Mouse (Mus musculus) mouse embryonic stem cell (cell line): ENCODE data around the gene Ttc21a.

ENCODE experiments used
- in situ Hi-C, 2 experiments: fragments of 300-500 bp; cut with MboI; formaldehyde crosslinking; loops; 1 replicate in 1 of 2; 3 replicates in 1 of 2; pipeline ENCODE4 v1.14.3; 2019 to 2020; ENCODE audit warnings: low sequenced_read_pairs in 2 of 2, low pct_unique_long_range_greater_than_20kb in 1 of 2, mixed read lengths in 1 of 2; ENCODE audit not compliant: unreplicated experiment in 1 of 2

Ttc21a gene

GRCm38 (mm10) chr9:119937005-119937773 lies at the start of gene Ttc21a, which contains the start of gene Gorasp1:
TSS of gene Ttc21a (plus strand) at chr9:119937606.
TSS of gene Gorasp1 (minus strand) at chr9:119937565.
- in situ Hi-C loops = no loop called here

GRCm38 (mm10) chr9:119888843-119889246 lies 48.6 kb upstream of the Ttc21a start:
- in situ Hi-C loops = loop anchor here in 1 of 2 experiments (10.0 kb wide), 1 partner anchor 54 kb away; no protein-coding TSS in a partner anchor

- in situ Hi-C loops = loop anchor here in 1 of 2 experiments (10.0 kb wide), 1 partner anchor 55 kb away; no protein-coding TSS in a partner anchor
Observed at GRCm38 (mm10) chr9:119889446-119889845, 48.0 kb upstream of the Ttc21a start.

DNA sequence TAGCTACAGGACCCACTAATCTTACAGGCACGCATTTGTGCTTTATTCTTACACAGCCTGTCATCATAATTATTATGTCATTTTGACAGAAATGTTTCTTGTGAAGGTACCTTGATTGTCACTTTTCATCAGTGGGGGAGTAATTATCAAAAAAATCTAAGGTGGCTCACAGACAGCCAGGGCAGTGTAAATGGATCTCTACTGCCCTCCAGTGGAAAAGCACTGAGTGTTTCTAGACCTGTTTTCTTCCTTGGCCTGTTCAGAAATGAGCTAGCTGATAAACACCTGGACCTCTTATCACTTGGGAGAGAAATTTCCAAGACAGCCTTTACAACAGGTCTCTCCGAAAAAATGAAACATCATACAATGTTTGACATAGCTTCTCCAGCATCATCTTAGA lies 46.7 kb upstream of the Ttc21a start:
- in situ Hi-C loops = loop anchor here in 1 of 2 experiments (10.0 kb wide), 1 partner anchor 56 kb away; no protein-coding TSS in a partner anchor

DNA sequence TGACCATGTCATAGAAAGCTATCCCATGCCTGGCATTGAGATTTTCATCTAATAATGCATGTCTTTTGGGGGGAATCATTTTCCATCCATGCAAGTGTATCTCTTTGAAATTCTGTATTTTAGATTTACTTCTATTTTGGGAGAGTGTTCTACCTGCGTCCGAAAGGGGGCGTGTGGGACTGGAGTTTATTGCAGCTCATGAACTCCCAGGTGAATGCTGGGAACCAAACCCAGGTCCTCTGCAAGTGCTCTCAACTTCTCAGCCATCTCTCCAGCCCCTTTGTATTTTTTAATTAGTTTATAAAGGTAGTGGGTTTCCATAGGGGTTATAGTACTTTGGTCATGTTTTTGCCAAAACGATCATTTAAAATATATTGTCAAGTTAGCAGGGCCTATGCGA lies 43.5 kb upstream of the Ttc21a start:
- in situ Hi-C loops = loop anchor here in 1 of 2 experiments (10.0 kb wide), 1 partner anchor 59 kb away; no protein-coding TSS in a partner anchor

GRCm38 (mm10) chr9:119894339-119895009 lies 42.9 kb upstream of the Ttc21a start, which contains the start of gene Wdr48:
TSS of gene Wdr48 (plus strand) at chr9:119894878.
- in situ Hi-C loops = loop anchor here in 1 of 2 experiments (10.0 kb wide), 1 partner anchor 60 kb away; no protein-coding TSS in a partner anchor

DNA sequence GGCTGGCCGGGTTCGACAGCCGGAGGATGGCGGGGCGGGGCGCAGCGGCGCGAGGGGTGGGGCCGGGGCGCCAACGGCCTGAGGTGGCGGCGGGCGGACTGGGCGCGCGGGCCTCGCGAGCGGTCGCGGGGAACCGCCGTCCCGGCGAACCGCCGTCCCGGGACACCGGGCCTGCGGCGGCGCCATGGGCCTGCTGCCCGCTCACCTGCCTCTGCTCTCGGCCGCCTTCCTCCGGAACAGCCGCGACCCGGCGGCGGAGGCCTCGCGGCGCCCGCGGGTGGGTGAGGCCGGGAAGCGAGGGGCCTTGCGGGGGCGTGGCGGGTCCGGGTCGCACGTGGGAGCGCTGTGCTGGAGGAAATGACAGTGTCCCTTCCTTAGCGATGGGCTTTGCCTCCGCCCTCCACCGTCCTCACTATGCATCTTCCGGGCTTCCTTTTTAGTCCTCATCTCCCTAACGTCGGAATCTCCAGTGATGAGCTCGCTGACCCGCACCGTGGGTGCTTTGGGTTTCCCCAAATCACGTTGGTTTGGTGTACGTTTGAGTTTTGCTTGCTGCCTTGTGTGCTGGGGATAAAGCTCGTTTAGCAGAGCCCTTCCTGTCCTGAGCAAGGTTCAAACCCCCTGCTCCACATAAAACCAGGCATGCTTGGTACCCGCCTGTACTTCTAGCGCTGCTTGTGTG lies 42.2 kb upstream of the Ttc21a start:
- in situ Hi-C loops = loop anchor here in 1 of 2 experiments (10.0 kb wide), 1 partner anchor 60 kb away; no protein-coding TSS in a partner anchor

DNA sequence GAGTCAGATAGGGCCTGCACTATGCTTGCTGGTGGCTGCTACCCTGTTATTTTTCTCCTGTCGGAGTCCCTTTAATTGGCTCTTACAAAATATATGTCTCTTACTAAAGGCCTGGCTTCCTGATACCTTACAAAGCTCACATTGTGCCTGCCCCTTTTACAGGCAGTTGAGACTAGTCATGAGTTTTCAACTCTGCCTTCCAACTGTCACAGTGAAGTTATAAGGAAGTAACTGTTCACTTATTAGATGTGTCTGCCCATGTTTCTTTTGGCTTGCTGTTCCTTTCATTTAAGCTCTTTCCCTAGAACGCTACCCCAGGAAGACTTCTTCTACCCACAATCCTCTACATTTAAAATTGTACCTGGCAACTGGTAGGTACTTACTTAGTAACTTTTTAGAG lies 38.0 kb upstream of the Ttc21a start:
- in situ Hi-C loops = loop anchor here in 1 of 2 experiments (10.0 kb wide), 1 partner anchor 65 kb away; no protein-coding TSS in a partner anchor

- in situ Hi-C loops = no loop called here
Observed at GRCm38 (mm10) chr9:119902410-119903151, 34.8 kb upstream of the Ttc21a start.

DNA sequence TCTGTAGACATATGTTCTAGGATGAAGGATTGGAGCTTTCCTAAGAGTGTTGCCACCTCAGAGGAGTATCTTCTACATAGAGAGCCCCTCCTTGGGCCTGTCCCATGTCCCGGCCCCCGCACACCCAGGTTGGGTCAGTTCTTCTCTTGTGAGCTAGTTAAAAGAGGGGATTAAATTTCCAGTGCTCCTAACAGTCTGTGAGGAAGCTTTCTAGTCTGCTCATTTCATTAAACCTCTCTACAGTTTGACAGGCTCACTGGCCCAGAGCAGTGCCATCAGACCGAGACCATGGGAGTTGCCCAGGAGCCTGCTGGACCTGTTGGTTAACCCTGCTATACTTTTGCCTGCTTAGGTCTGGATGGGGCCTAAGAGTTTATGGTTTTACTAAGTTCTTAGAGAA lies 28.7 kb upstream of the Ttc21a start:
- in situ Hi-C loops = no loop called here

DNA sequence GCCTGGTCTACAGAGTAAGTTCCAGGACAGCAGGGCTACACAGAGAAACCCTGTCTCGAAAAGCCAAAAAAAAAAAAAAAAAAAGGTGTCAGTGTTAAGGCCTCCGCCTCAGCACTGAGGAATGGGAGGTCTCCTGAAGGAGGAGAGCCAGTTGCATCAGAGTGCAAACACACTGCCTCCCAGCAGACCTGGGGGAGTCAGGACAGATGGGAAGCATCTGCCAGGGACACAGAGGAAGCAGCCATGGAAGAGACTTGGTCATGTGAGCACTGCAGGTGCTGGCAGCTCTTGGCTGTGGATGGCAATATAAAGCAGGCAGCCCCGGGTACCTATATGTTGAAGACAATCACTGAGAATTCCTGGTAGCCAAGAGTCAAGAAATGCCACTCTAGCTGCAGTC lies 27.5 kb upstream of the Ttc21a start:
- in situ Hi-C loops = no loop called here

GRCm38 (mm10) chr9:119913087-119913838 lies 24.1 kb upstream of the Ttc21a start:
- in situ Hi-C loops = no loop called here

GRCm38 (mm10) chr9:119919858-119920257 lies 17.5 kb upstream of the Ttc21a start:
- in situ Hi-C loops = no loop called here

- in situ Hi-C loops = no loop called here
Observed at GRCm38 (mm10) chr9:119923462-119923861, 13.9 kb upstream of the Ttc21a start.

DNA sequence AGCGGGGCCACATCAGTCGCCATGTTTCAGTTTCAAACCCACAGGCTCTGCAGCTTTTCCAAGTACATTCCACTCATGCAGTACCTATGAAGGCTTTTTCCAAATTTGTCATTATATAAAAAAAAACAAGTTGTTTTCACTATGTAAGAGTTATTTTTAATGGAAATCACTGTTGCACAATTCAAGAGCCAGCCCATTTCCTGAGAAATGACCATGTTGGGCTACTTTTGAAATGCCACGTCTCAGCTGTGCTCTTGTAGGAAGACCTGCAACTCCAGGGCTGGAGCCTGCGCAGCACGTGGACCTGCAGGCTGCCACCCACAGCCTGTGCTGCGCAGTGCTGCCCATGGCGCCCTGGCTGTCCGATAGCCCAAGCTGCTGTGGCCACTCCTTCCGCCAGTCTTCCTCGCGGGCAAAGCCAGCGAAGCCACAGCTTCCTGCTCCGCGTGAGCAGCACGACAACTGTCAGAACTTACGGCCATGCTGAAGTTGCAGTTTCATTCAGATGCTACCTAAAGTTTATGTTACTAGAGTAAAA lies 12.2 kb upstream of the Ttc21a start:
- in situ Hi-C loops = no loop called here

DNA sequence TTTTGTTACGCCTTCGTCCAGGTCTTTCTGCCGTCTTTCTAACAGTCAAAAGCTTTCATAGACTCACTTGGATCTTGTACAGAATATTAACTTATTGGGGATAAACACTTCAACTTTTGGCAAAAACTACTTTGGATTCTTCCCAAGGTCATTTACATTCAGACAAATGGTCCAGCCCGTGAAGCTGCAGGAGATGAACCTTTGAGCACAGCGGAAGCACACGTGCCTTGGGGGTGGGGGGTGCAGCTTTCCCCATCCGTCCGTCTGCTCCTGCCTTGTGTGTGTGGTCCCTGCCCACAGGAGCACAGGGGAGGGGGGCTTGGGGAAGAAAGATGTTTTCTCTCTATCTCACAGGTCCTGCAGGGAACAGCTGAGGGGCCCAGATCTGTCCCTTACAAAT lies 11.7 kb upstream of the Ttc21a start:
- in situ Hi-C loops = no loop called here

GRCm38 (mm10) chr9:119926497-119926896 lies 10.9 kb upstream of the Ttc21a start:
- in situ Hi-C loops = no loop called here
